Mouse (Mus musculus) gastrocnemius, adult 8-10 months (tissue): ENCODE measurements around the gene Atg2a. TPM values are rescaled to one million over a fixed set of nuclear protein-coding genes. Genes with fewer than 3 reads are reported as not detected.

Experiments
- microRNA-seq: library from miRNA; unstranded; fragments of <30 nt; microRNA quantifications from one replicate; pipeline ENCODE4 v1.2.0, GENCODE M21; 2022
- total RNA-seq, 4 experiments: library from RNA; stranded (reverse); gene quantifications; 2 replicates each; pipeline ENCODE4 v1.2.4; 2022

The Atg2a gene
- total RNA-seq, 4 experiments from 2014 or later, result 16.5 to 18.9 (median 18.6) TPM

Small RNAs within 50 kb of the gene (microRNA-seq; reads per million reads assigned to microRNA genes)
- gene Mir192 (25.8 reads per million, percentile 26 among the genes with 10 or more reads in this experiment), gene Mir194-2 (16.6 reads per million, percentile 14 among the genes with 10 or more reads in this experiment)

Other genes with a start within 250 kb of the Atg2a start
- gene Capn1, start 225.8 kb upstream of the Atg2a start, total RNA-seq, result 100 to 1,000 TPM in 1 of 4 experiments, 10 to 100 TPM in 3; 85.0 to 113 (median 89.0) TPM
- gene Syvn1, start 195.1 kb upstream of the Atg2a start, total RNA-seq, result 10 to 100 TPM; 14.5 to 19.6 (median 18.7) TPM
- gene Mrpl49, start 183.9 kb upstream of the Atg2a start, total RNA-seq, result 10 to 100 TPM; 21.2 to 23.0 (median 22.3) TPM
- 100 to 1,000 TPM; 428 to 532 (median 479) TPM for gene Fau, start 183.8 kb upstream of the Atg2a start, total RNA-seq
- 10 to 100 TPM; 10.2 to 11.3 (median 11.0) TPM for gene Znhit2, start 180.5 kb upstream of the Atg2a start, total RNA-seq
- gene Tm7sf2, start 173.3 kb upstream of the Atg2a start, total RNA-seq, result 1 to 10 TPM; 2.5 to 5.5 (median 4.0) TPM
- 10 to 100 TPM; 17.0 to 23.5 (median 20.4) TPM for gene Vps51, start 164.4 kb upstream of the Atg2a start, total RNA-seq
- not detected for gene Tmem262, start 161.6 kb upstream of the Atg2a start, total RNA-seq
- not detected for gene Gm28374, start 159.4 kb upstream of the Atg2a start, total RNA-seq
- gene Zfpl1, start 156.7 kb upstream of the Atg2a start, total RNA-seq, result 10 to 100 TPM; 11.0 to 15.0 (median 11.7) TPM
- not detected for gene Cdca5, start 156.7 kb upstream of the Atg2a start, total RNA-seq
- gene AC131692.1, start 147.2 kb upstream of the Atg2a start, total RNA-seq, result not detected
- gene Naaladl1, start 135.9 kb upstream of the Atg2a start, total RNA-seq, result not detected
- 10 to 100 TPM in 3 of 4 experiments, 1 to 10 TPM in 1; 8.8 to 11.4 (median 11.3) TPM for gene Sac3d1, start 123.0 kb upstream of the Atg2a start, total RNA-seq
- gene Snx15, start 113.4 kb upstream of the Atg2a start, total RNA-seq, result 10 to 100 TPM in 2 of 4 experiments, 1 to 10 TPM in 2; 8.0 to 10.9 (median 9.7) TPM
- under 1 TPM; 0.24 to 0.44 (median 0.41) TPM for gene Batf2, start 100.7 kb upstream of the Atg2a start, total RNA-seq
- 10 to 100 TPM; 68.5 to 81.8 (median 69.9) TPM for gene Arl2, start 100.1 kb upstream of the Atg2a start, total RNA-seq
- gene Majin, start 57.3 kb upstream of the Atg2a start, total RNA-seq, result not detected
- gene Gpha2, start 15.3 kb upstream of the Atg2a start, total RNA-seq, result not detected
- 10 to 100 TPM; 34.2 to 39.2 (median 36.4) TPM for gene Ppp2r5b, start 5.8 kb upstream of the Atg2a start, total RNA-seq
- gene Ehd1, start 35.1 kb downstream of the Atg2a start, total RNA-seq, result 10 to 100 TPM; 24.1 to 29.2 (median 26.5) TPM
- 10 to 100 TPM in 1 of 4 experiments, 1 to 10 TPM in 3; 7.6 to 11.5 (median 8.5) TPM for gene Cdc42bpg, start 64.8 kb downstream of the Atg2a start, total RNA-seq
- 1 to 10 TPM; 5.3 to 7.9 (median 6.3) TPM for gene Men1, start 93.3 kb downstream of the Atg2a start, total RNA-seq
- 10 to 100 TPM in 1 of 4 experiments, 1 to 10 TPM in 3; 6.9 to 10.7 (median 8.0) TPM for gene Map4k2, start 99.5 kb downstream of the Atg2a start, total RNA-seq
- 10 to 100 TPM; 69.0 to 88.0 (median 73.8) TPM for gene Sf1, start 122.0 kb downstream of the Atg2a start, total RNA-seq
- gene Pygm, start 142.7 kb downstream of the Atg2a start, total RNA-seq, result 1,000 to 10,000 TPM; 8,302 to 9,332 (median 8,668) TPM
- gene Rasgrp2, start 157.7 kb downstream of the Atg2a start, total RNA-seq, result 10 to 100 TPM in 2 of 4 experiments, 1 to 10 TPM in 2; 7.4 to 19.6 (median 11.1) TPM
- gene Nrxn2, start 177.1 kb downstream of the Atg2a start, total RNA-seq, result 1 to 10 TPM in 2 of 4 experiments, under 1 TPM in 2; 0.31 to 1.8 (median 1.0) TPM